Mouse (Mus musculus): Measurements from ENCODE around the gene Atn1. TPM values are rescaled to one million over a fixed set of nuclear protein-coding genes. Genes with fewer than 3 reads are reported as not detected.

The Atn1 gene
- total and polyA plus RNA-seq, 3 experiments = 1.9 to 58.8 (median 58.7) TPM

DNA sequence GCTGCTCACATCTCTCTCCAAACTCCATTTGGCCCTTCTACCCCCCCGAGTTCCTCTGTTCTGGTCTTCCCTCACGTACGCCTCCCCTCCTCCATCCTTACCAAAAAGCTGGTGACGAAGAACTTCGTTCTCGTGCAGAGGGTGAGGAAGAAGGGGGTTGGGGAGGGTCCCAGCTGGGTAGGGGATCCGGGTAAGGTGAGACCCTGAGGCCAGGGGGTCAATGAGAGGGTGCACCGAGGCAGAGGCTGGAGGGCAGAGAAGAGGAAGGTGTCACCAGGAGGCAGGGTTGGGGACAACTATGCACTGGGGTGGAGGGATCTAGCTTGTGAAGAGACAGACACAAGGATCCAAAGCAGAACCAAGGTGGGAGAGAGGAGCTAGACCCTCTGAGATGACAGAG lies 12.7 kb downstream of the Atn1 start:
- no peak for ATAC-seq (ENCODE audit: extremely low read depth, insufficient number of reproducible peaks, low FRiP score, poor library complexity, severe bottlenecking)
- Histone ChIP-seq H3K4me1 (ENCODE audit: insufficient read depth, low read depth, low read length) (peaks cover 73% of the 10 kb centered on the region), H3K36me3 (replicated peaks) (peaks cover 48% of the 10 kb centered on the region)

DNA sequence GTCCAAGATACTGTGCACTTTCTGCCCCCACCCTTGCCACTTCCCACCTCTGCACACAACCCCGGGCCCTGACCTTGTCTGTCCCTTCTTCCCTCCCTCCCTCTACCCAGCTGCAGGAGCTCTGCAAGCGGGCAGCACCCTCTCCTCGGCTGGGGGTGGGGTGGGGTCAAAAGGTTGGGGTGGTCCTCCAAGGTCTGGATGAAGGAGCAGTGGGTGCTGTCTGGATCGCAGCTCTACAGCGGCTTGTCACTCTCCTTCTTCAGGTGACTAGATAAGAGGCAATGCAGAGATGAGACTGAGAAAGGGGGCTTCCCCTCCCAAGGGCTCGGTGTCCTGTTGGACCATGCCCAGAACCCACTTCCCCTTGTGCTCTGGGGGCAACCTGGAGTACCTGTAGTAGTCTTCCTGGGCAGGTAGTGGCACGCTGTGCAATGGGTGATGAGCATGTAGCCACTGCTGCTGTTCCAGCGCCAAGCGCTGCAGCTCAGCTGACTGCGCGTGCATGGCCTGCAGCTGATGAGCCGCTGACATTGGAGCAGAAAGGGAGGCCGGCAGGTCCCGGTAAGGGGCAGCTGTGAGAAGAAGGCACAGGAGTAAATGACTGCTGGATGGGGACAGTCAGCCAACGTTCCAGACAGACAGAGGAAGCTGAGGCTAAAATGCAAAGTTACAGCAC lies 13.3 kb downstream of the Atn1 start:
- Histone ChIP-seq H3K36me3 (replicated peaks) (peaks cover 45% of the 10 kb centered on the region), H3K27me3 (ENCODE audit: insufficient read depth, low read length) (peaks cover 3% of the 10 kb centered on the region; the same call in 1 of the 2 replicates), H3K4me1 (ENCODE audit: insufficient read depth, low read depth, low read length) (peaks cover 79% of the 10 kb centered on the region), H3K9me3 (replicated peaks) (no peaks in the 10 kb centered on the region), H3K4me3 (ENCODE audit: low read depth, low read length) (no peak overlapping the region)
- ATAC-seq (ENCODE audit: extremely low read depth, insufficient number of reproducible peaks, low FRiP score, poor library complexity, severe bottlenecking) (no peak), DNase-seq (ENCODE audit: low spot score) (no peak)
- no peak for TF ChIP-seq CTCF (IDR thresholded peaks at IDR 0.05; ENCODE audit: low read depth, low read length)
- no peak for TF ChIP-seq GATA1 (IDR thresholded peaks at IDR 0.05; ENCODE audit: borderline replicate concordance, low read length)
- TF ChIP-seq POLR2AphosphoS5 (IDR thresholded peaks at IDR 0.05; ENCODE audit: insufficient replicate concordance, low read depth, low read length) = no peak
- TF ChIP-seq TAL1 (conservative IDR thresholded peaks at IDR 0.05; ENCODE audit: low read depth, low read length) = no peak
- no peak for TF ChIP-seq GATA2 (IDR thresholded peaks at IDR 0.05; ENCODE audit: borderline replicate concordance, low read depth, low read length)

More for the DNA sequence above, 12.7 kb downstream of the Atn1 start:
- Histone ChIP-seq H3K4me3 (ENCODE audit: low read depth, low read length) (no peak overlapping the region), H3K9me3 (replicated peaks) (no peaks in the 10 kb centered on the region), H3K27me3 (ENCODE audit: insufficient read depth, low read length) (peaks cover 3% of the 10 kb centered on the region; the same call in 1 of the 2 replicates)
- TF ChIP-seq GATA2 (IDR thresholded peaks at IDR 0.05; ENCODE audit: borderline replicate concordance, low read depth, low read length) = no peak
- no peak for TF ChIP-seq GATA1 (IDR thresholded peaks at IDR 0.05; ENCODE audit: borderline replicate concordance, low read length)
- TF ChIP-seq CTCF (IDR thresholded peaks at IDR 0.05; ENCODE audit: low read depth, low read length) = no peak
- no peak for TF ChIP-seq POLR2AphosphoS5 (IDR thresholded peaks at IDR 0.05; ENCODE audit: insufficient replicate concordance, low read depth, low read length)
- no peak for DNase-seq (ENCODE audit: low spot score)

DNA sequence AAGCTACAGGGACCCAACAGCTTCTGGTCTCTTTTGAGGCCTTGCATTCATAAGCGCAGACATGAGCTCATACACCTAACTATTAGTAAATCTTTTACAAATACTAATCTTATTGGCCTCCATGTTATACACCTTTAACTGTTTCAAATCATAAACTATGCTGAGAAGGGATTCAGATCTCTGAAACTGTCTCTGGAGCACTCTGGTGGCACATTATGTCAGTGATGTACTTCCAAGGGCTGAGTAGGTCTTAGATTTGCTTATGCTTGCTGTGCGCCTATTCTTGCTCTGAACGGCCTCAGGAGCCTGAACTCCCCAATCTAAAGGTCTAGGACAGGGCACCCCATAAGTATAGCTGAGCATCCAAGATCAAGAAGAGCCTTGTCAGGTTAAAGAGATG lies 14.5 kb downstream of the Atn1 start:
- Histone ChIP-seq H3K36me3 (replicated peaks) (peaks cover 33% of the 10 kb centered on the region), H3K27me3 (ENCODE audit: insufficient read depth, low read length) (no peaks in the 10 kb centered on the region), H3K4me1 (ENCODE audit: insufficient read depth, low read depth, low read length) (peaks cover 78% of the 10 kb centered on the region), H3K9me3 (replicated peaks) (no peaks in the 10 kb centered on the region), H3K4me3 (ENCODE audit: low read depth, low read length) (peak overlapping the region; percentile 41; the same call in 1 of the 2 replicates)
- TF ChIP-seq GATA1 (IDR thresholded peaks at IDR 0.05; ENCODE audit: borderline replicate concordance, low read length) (no peak), POLR2AphosphoS5 (IDR thresholded peaks at IDR 0.05; ENCODE audit: insufficient replicate concordance, low read depth, low read length) (no peak), CTCF (IDR thresholded peaks at IDR 0.05; ENCODE audit: low read depth, low read length) (no peak), TAL1 (conservative IDR thresholded peaks at IDR 0.05; ENCODE audit: low read depth, low read length) (no peak), GATA2 (IDR thresholded peaks at IDR 0.05; ENCODE audit: borderline replicate concordance, low read depth, low read length) (no peak)
- ATAC-seq (ENCODE audit: extremely low read depth, insufficient number of reproducible peaks, low FRiP score, poor library complexity, severe bottlenecking) (no peak), DNase-seq (ENCODE audit: low spot score) (no peak)

GRCm38 (mm10) chr6:124740888-124741761 lies 15.2 kb downstream of the Atn1 start, which contains the start of gene Grcc10:
TSS of gene Grcc10 (minus strand) at chr6:124741374.
- ATAC-seq (ENCODE audit: extremely low read depth, insufficient number of reproducible peaks, low FRiP score, poor library complexity, severe bottlenecking) (peak; percentile 74), DNase-seq (ENCODE audit: low spot score) (peak; percentile 99)
- Histone ChIP-seq H3K4me1 (ENCODE audit: insufficient read depth, low read depth, low read length) (peaks cover 73% of the 10 kb centered on the region), H3K4me3 (ENCODE audit: low read depth, low read length) (peak within 1 kb of the TSS; percentile 72), H3K36me3 (replicated peaks) (peaks cover 30% of the 10 kb centered on the region), H3K27me3 (ENCODE audit: insufficient read depth, low read length) (no peaks in the 10 kb centered on the region), H3K9me3 (replicated peaks) (no peaks in the 10 kb centered on the region)
- TF ChIP-seq POLR2AphosphoS5 (IDR thresholded peaks at IDR 0.05; ENCODE audit: insufficient replicate concordance, low read depth, low read length) (peak; percentile 67; the same call in 1 of the 2 replicates), GATA1 (IDR thresholded peaks at IDR 0.05; ENCODE audit: borderline replicate concordance, low read length) (no peak), GATA2 (IDR thresholded peaks at IDR 0.05; ENCODE audit: borderline replicate concordance, low read depth, low read length) (no peak)

- ATAC-seq (ENCODE audit: extremely low read depth, insufficient number of reproducible peaks, low FRiP score, poor library complexity, severe bottlenecking) (peak; percentile 24), DNase-seq (ENCODE audit: low spot score) (peak; percentile 65)
- no peaks in the 10 kb centered on the region for H3K9me3 ChIP-seq (replicated peaks)
- H3K4me1 ChIP-seq (ENCODE audit: insufficient read depth, low read depth, low read length) = peaks cover 68% of the 10 kb centered on the region
- no peaks in the 10 kb centered on the region for H3K27me3 ChIP-seq (ENCODE audit: insufficient read depth, low read length)
- TF ChIP-seq CTCF (IDR thresholded peaks at IDR 0.05; ENCODE audit: low read depth, low read length) (no peak), POLR2AphosphoS5 (IDR thresholded peaks at IDR 0.05; ENCODE audit: insufficient replicate concordance, low read depth, low read length) (peak; percentile 100)
- peak overlapping the region; percentile 72 for H3K4me3 ChIP-seq (ENCODE audit: low read depth, low read length)
- peaks cover 30% of the 10 kb centered on the region for H3K36me3 ChIP-seq (replicated peaks)
Observed at GRCm38 (mm10) chr6:124740211-124740887, 16.0 kb downstream of the Atn1 start.

All from G1E (cell line).